Mouse (Mus musculus): ENCODE results near the gene Zfp423.

The Zfp423 gene

DNA sequence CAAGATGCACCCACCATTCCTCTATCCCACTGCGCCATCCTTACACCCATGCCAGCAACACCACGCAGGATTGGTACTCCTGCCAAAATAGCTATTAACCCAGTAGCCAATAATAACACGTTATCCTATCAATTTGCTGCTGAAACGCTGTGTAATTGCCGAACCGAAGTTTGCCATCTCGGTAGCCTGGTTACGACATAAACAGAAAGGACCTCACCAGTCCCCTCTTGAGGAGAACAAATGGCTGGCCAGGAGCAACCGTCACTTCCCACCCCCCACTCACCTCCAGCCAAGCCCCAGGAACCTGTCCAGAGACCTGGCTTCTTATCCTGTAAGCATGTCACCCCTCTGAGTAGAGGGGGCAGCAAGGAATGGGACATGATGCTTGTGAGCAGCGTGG is 156.0 kb downstream of the Zfp423 start:
- no peak for DNase-seq (ENCODE audit: low spot score)

DNA sequence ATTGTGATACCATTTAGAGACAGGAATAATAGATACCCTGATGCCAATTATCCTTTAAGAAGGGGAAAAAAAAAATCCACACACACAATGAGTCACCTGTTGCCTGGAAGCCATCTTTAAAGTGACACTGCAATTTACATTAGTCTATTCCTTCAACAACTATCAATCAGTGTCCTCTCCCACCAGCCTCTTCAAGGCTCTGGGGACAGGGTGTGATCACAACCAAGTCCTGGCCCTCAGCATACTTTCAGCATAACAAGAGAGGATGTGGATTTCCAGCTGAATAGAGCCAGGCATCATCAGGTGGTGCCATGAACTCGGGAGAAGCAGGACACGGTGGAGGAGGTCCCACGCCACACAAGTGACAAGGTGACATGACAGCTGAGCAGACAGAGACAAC is 156.8 kb downstream of the Zfp423 start:
- no peak for DNase-seq (ENCODE audit: low spot score)

DNA sequence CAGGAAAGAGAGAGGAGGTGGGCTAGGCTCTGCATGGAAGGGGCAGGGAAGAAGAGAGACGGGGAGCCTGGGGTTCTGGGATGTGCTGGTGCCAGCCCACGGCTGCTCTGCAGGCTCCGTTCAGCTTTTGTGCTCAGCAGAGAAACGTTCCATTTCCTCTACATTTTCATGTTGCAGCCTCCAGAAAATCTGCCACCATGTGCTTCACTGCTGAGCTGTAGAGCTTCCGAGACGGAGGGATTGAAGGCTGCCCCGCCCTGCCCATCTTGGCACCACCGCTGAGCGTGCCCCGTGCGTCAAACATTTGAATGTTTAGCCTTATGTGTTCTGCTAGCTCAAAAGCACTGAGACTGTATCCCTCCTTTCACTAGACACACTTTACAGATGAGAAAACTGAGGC is 159.3 kb downstream of the Zfp423 start:
- DNase-seq (ENCODE audit: low spot score) = peak; percentile 27

DNA sequence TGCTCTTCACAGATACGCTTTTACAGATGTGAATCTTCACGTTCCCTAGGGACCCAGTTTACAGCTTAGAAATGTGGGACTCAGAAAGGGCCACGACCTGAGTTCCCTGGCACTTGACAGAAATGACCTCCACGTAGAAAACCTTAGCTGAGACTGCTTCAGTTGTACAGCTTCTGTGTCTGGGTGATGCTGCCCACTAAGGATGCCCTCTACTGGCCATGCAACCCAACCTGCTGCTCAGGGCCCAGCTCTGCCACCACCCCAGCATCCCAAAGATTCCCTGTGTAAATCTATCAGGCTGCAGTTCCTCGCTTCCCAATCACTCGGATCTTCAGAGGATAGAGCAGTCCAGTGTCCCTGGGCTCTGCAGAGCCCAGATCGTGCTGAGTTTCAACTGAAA is 163.2 kb downstream of the Zfp423 start:
- DNase-seq (ENCODE audit: low spot score) = no peak

DNA sequence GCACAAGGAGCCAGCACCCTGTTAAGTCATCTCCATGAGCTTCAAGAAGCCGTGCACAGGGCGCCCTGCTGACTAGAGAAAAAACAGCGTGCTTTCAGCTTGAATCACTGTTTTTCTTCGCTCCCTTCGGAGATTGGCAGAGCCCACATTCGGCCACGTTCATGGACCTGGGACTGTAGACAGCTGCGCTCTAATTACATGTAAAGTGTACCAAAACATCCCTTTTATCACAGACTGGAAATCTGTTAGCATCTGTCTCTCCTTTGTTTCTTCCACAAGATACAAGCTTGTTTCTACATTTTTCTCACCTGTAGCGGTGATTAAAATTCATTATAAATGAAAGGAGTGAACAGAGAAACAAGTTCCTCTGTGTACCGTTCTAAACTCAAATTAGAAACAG is 164.8 kb downstream of the Zfp423 start:
- DNase-seq (ENCODE audit: low spot score) = no peak

DNA sequence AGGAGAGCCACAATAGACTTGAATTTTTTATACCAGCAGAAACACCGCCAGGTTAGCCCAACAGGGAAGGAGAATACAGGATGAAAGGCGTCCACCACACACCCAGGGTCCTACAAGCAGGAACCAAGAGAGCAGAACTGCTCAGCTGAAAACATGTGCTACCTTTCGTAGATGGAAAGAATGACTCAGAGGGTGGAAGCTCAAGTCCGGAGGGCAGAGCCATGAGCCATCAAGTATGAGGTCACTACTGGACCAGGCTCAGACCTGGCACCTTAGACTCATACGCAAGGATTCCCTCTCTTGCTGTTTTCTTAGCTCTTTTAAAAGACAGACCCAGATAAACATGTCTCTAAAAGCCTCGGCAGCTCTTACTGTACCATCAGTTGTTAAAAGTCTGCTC is 168.3 kb downstream of the Zfp423 start:
- DNase-seq (ENCODE audit: low spot score) = no peak

DNA sequence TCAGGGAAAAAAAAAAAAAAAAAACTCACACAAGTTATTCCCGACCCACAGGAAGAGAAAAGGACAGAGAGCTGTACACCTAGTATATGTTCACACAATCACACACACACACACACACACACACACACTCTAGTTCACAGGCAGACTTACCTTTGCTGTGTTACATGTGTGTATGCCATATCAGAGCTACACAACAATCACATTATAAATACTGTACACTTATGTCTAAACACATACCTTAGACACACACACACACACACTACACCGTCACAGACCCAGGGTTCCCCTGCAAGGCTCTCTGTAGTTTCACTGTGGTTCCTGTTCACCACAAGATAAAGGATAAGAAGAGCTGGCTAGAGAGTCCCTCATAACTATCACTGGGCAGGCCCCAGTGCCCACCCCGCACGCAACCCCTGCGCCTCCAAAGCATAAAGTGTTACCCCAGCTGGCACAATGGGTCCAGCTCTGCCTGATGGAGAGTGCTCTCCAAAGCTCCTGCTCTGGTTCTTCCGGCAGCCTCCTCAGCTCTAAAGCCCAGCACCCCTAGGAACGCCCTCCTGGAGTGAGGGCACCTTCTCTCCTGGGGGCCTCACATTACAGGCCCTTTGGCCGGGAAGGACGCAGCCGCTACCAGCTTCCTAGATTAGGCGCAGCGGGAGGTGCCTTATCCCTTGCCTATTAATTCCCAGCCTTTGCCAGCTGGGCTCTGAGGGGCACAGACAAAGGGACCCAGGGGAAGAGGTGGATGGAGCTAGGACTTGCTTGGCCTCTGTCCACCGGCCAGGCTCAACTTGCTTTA is 174.6 kb downstream of the Zfp423 start:
- DNase-seq (ENCODE audit: low spot score) = no peak

DNA sequence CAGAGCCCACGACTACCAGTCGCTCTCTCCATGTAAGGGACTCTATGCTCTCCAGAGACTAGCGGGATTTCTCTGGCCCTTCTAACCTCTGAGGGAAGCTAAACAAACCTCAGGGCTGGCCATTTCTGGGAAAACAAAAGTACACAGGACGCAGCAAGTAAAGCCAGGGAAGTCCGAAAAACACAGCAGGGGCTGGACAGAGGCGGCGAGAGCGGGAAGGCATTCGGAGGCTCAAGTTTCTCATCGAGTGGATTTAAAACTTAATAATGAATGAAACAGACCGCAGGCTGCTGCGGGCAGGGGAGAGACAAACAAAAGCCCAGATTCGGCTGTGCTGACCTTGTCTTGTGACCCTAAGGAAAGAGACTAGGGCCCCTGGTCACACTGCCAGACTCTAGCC is 175.2 kb downstream of the Zfp423 start:
- DNase-seq (ENCODE audit: low spot score) = no peak

DNA sequence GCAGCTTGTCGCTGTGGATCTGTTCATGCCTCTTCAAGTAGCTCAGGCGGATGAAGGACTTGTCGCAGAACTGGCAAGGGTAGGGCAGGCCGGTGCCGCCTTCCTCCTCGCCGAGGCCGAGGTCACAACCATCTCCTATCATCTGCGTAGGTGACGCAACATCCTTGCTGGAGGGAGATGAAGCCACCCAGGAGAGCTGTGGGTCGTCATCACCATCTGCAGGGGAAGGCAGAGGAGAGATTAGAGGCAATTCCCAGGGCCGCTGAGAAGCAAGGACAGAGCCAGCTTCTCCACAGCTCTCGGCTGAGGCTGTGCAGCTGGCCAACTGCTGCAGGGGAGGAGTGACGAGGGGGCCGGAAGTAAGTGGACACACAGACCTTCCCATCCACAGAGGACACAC is 176.2 kb downstream of the Zfp423 start:
- DNase-seq (ENCODE audit: low spot score) = no peak

DNA sequence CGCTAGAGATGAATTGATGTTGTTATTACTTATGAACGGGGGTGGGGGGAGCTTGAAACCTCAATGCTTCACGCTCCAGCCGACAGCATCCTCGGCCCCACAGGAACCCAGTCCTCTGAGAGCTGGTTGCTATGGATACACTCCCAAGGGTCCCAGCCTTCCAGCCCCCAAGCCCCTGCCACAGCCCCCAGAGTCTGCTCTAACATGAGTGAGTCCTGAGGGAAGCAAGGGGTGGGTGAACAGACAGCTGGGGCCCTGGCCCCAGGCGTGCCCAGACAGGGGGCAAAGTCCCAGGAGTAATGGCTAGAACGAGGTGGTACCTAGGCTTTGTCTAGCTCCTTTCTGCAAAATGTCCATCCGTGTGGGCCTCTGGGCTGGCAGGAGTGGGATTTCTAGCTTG is 181.8 kb downstream of the Zfp423 start:
- no peak for DNase-seq (ENCODE audit: low spot score)

DNA sequence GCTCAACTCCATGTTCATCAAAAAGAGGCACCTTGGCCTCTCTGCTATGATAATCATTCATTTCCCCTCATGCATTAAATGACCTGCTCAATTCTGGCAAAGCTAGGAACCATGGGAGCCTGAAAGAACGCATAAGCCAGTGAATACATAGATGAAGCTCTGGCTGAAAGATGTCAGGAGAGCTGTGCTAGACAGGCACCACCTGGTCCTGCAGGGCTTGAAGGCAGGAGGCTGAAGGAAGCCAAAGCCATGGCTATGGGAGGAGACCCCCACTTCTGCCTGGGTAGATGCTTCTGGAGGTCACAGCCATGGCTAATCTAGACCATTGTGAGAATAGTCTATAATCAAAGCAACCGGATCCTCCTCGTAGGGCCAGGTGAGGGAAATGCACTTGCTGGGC is 183.5 kb downstream of the Zfp423 start:
- no peak for DNase-seq (ENCODE audit: low spot score)

DNA sequence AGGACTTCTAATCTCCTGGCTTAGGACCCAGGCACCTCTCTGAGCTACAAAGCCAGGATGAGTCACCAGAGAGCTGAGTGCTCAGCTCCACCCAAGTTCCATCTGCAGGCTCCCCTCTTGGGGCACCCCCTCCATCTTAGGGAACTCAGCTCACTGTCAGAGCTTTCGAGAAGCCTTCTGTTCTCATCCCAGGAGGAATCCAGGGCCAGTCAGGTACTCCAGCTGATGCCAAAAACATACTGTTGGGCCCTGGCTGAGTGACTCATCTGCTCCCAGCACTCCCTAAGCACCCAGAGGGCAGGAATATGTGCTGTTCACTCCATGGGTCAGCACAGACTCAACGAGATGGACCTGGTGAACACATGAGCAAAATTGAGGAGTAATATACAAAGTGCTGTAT is 184.4 kb downstream of the Zfp423 start:
- no peak for DNase-seq (ENCODE audit: low spot score)

DNA sequence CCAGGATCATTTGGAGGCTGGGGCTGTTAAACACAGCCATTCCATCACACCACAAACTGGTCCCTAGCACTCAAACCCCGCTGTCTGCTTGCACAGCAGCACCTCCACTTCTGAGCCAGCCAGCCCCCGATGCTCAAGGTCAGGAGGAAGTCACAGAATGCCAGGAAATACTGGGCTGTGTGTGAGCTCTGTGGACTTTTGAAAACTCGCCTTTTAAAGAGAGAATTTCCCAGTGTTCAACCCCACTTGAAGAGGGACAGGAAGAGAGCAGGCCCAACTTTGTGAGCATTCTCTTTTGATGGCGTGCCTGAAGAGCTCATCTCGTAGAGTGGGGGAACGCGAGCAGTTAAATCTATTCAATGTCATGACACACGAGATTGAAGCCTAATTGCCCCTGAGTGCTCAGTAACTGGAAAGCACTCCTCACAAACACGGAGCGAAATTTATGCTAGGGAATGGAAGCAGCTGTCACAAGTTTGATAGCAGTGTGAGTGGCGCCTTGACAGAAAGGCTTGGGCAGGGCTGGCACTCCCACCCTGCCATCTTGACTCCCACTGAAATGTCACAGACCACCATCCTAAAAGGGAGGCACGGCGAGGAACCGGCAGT is 186.4 kb downstream of the Zfp423 start:
- DNase-seq (ENCODE audit: low spot score) = no peak

DNA sequence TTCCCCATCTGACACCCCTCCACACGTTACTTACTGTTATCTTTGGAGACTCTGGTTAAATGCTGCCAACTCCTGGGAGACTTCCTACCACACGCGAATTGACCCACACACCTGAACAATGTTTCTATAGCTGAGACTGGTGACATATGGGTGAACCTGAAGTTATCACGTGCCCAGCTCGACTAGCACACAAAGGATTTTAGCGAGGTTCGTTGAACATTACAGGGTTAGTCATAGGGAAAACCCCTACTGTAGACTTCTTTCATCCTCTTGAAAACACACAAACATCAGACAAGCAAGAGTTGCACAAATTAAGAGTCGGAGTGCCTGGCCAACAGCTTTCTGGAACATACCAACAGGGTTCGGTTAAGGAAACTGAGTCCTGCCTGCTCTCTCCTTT is 191.5 kb downstream of the Zfp423 start:
- no peak for DNase-seq (ENCODE audit: low spot score)

DNA sequence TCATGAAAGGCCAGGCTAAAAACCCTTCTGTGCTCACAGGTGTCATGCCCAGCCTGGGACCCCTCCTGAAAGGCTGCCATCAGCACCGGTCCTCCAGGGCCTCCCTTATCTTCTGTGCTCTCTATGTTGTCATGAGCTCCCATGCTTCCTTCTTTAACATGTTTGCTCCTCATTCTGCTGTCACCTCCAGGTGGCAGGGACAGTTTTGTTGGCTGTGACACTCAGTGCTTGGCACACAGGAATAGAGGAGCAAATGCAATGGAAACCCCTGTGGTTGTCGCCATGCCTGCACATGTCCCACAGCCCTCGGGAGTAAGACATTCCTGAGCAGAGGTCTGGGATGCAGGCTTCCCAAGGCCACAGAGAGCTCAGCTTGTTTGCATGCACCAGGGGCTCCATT is 194.1 kb downstream of the Zfp423 start:
- no peak for DNase-seq (ENCODE audit: low spot score)

DNA sequence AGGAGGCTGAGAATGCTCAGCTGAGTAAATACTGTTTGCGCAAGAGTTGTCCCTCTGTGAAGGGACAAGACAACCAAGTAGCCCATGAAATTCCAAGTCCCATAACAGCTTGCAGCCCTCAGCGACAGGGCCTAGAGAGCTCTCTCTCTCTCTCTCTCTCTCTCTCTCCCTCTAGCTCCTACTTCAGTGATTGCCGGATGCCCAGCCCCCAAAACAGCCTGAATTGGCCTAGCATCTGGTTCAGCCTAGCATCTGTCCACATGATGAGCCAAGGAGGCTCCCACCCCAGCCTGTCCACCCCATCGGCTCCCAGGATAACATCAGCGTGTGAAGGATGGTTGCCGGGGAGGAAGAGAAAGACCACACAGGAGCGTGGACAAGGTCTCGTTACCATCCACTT is 200.6 kb downstream of the Zfp423 start:
- no peak for DNase-seq (ENCODE audit: low spot score)

DNA sequence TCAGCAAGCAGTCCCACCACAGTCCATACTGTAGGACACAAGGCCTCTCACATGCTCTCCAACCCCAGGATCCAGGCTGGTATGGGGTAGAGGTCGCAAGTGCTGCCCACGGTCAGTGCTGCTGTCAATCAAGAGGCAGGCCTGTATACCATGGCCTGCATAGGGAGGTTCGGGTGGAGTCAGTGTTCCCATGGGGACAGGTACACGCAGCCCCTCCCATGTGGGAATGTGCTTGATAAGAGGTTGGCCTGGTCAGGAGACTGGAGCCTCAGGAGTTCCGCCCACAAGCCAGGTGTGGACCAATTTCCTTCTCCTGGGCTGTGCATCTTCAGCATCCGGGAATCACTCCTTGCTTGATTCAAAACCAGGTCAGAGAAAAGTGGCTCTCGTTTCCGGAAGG is 204.5 kb downstream of the Zfp423 start:
- DNase-seq (ENCODE audit: low spot score) = no peak

DNA sequence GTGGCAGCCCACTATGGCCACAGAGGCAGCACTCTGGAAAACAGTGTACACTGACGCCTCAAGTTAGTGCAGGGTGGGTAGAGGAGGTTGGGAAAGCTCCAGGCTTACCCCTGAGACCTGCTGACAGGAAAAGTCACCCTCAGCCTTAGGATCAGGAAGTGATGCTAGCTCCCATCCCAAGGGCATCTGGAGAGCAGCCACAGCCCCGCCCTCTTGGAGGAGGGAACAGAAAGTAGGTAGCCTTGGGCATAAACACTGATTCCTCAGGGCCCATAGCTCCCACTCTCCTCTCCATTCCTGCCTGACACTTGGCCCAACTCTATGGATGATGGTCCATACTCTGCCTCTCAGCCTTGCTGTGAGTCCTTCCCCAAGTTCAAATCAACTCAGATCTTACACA is 205.8 kb downstream of the Zfp423 start:
- DNase-seq (ENCODE audit: low spot score) = no peak

DNA sequence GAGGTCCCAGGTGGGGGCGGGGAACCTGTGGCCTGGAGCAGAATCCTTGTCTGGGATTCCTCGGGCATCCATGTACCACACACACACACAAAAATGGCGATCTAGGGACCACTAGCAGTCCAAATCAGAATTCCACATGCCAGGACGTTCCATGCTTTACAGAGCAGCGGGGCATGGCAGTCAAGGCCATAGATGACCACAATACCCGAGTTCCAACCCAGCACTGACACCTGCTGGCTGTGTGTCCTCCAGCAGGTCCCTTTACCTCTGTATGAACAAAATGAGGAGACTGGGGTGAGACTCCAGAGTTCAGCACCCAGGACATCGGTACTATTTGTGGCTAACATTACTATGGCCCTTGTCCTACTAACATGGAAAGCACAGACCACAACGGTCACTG is 206.2 kb downstream of the Zfp423 start:
- no peak for DNase-seq (ENCODE audit: low spot score)

DNA sequence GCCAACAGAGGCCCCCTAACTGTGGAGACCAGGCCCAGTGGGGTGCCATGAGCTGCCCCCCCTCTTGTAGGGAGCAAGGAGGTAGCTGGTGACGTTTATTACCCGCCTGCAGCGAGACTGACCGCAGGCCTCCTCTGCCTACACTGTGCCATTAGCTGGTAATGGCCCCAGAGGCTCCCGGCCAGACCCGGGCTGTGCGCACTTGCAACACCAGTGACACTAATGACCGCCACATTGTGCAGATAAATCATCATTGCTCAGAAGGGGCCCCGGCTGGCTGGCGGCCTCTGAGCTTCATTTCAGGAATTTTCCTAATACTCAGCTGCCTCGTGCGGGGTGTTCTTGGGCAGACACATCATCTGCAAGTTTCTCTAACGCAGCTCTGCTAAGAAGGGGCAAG is 206.7 kb downstream of the Zfp423 start:
- no peak for DNase-seq (ENCODE audit: low spot score)

DNA sequence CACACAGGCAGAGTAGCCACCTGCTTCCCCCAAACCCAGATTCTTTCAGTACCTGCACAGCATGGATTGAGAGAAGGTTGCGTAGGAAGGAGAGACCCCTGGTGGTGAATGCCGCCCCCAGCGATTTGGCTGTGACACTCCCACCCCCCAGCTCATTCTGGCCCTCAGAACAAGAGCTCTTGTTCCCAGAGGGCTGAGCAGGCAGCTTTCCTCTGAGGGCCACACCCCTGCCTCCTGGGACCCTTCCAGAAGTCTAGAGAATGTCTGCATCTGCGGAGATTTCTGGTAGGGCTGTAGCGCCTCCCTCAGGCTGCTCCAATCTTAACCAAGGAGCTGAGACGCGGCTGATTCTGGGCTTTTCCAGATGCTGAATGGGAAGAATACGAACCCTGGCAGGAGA is 211.8 kb downstream of the Zfp423 start:
- no peak for DNase-seq (ENCODE audit: low spot score)

DNA sequence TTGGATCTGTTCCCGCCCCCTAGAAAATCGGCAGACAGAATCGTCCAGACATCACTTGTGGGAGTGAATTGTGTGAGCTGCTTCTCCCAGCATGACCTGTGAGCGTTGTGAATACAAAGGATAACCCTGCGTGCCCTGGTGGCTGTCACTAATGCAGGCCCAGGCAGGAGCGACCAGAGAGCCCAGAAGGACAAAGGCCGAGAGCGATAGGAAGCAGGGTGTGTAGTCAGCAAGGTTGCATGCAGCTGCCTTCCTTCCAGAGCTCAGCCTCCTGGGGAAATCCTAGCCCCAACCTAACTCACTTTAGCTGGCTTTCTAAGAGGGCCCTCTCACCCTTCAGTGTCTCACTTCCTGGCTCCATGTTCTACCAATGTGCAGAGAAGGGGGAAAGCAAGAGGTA is 212.3 kb downstream of the Zfp423 start:
- no peak for DNase-seq (ENCODE audit: low spot score)

DNA sequence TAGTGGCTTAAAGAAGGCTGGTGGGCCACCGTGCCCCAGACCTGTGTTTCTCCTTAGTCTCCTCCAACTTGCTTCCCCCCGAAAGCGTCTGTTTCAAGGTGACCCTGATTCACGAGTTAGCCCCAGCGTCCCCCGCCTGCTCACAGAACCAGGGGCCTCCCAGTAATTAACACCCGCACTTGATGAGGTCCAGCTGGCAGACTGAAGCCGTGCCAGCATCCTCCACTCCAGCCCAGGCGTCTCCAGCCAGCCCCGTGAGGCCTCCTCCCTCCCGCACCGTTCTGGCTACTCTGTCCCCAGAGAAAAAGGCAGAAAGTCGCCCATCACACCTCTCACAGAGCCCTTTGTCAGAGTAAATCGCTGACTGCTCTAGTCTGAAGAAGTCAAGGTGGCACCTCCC is 213.3 kb downstream of the Zfp423 start:
- DNase-seq (ENCODE audit: low spot score) = no peak

DNA sequence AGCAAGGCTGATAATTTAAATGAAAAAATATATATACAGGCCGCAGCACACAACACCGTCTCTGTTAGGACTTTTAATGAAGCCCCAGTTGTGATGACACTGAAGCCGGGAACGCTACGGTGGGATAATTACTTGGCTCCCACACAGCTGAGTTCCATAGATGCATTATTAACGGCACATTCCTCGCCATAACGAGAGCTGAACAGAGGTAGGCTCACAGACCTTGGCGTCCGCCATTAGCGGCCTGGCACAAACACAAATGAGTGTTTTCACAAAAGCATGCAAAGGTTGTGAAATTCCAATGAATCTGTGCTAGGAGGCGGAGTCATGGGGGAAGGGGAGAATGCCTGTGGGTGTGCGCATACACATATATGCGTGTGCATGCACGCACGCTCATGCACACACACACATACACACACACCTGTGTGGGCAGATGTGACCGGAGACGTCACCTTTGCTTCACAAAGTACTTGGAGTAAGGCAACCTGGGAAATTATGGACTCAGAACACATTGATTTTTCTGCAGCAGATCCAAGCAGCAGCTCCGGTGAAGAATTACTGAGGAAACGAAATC is 214.2 kb downstream of the Zfp423 start:
- no peak for DNase-seq (ENCODE audit: low spot score)

Data from left cerebral cortex, adult 11 months (tissue).